Mouse (Mus musculus) midbrain, embryonic 16.5 days (tissue): ENCODE data around the gene Tcf15. TPM values are rescaled to one million over a fixed set of nuclear protein-coding genes. Genes with fewer than 3 reads are reported as not detected.

Source experiments
- ATAC-seq: fragments of 200-750 bp; cut with Nextera tagmentation; 2 replicates; pipeline ENCODE4 v1.8.0; 2017; ENCODE audit warnings: moderate TSS enrichment
- H3K27ac ChIP-seq: fragments of 300-500 bp; sonication (generic); 2 replicates; pipeline ENCODE4 v1.5.1; 2014; ENCODE audit warnings: mild to moderate bottlenecking, low read length, mixed read lengths
- H3K27me3 ChIP-seq: fragments of 300-500 bp; sonication (generic); 2 replicates; pipeline ENCODE4 v1.6.1; 2014; ENCODE audit warnings: low read depth, low read length, mixed read lengths; ENCODE audit not compliant: control insufficient read depth, insufficient read depth
- H3K36me3 ChIP-seq: fragments of 300-500 bp; sonication (generic); 2 replicates; pipeline ENCODE4 v1.6.1; 2014; ENCODE audit warnings: mild to moderate bottlenecking, low read length, moderate library complexity, mixed read lengths; ENCODE audit not compliant: control insufficient read depth, insufficient read depth
- H3K4me1 ChIP-seq: fragments of 300-500 bp; sonication (generic); 2 replicates; pipeline ENCODE4 v1.6.1; 2014; ENCODE audit warnings: mild to moderate bottlenecking, low read length, mixed read lengths; ENCODE audit not compliant: control insufficient read depth, insufficient read depth
- H3K4me2 ChIP-seq: fragments of 300-500 bp; sonication (generic); 2 replicates; pipeline ENCODE4 v1.6.1; 2014; ENCODE audit warnings: mild to moderate bottlenecking, low read length, mixed read lengths
- H3K4me3 ChIP-seq: fragments of 300-500 bp; sonication (generic); 2 replicates; pipeline ENCODE4 v1.5.1; 2014; ENCODE audit warnings: low read depth, mild to moderate bottlenecking, low read length, moderate library complexity, mixed read lengths
- H3K9ac ChIP-seq: fragments of 300-500 bp; sonication (generic); 2 replicates; pipeline ENCODE4 v1.6.1; 2014; ENCODE audit warnings: low read depth, low read length, mixed read lengths
- H3K9me3 ChIP-seq: fragments of 300-500 bp; sonication (generic); replicated peaks from 2 replicates; pipeline ENCODE4 v1.6.1; 2014; ENCODE audit warnings: mild to moderate bottlenecking, low read length, mixed read lengths; ENCODE audit not compliant: control insufficient read depth, poor library complexity, severe bottlenecking
- WGBS: fragments of 180-500 bp; shearing (Covaris S2); extraction: QIAGEN DNeasy Blood & Tissue Kit; methylation state at CpG from one replicate; pipeline ENCODE4 v1.1.7; 2014; 5-methylcytosine and 5-hydroxymethylcytosine counted together
- polyA plus RNA-seq: library from polyadenylated mRNA; unstranded; fragments of >200 nt; fragmentation: Nextera tagmentation; extraction: Ambion mirVana; gene quantifications from 2 replicates; pipeline ENCODE4 v1.2.1, GENCODE M21; 2015

The Tcf15 gene
- polyA plus RNA-seq, 1 experiment from 2014 or later = 0.69 TPM

- ATAC-seq = peak; percentile 84
- H3K4me1 ChIP-seq = peaks cover 7% of the 10 kb centered on the region
- peak within 1 kb of the TSS; percentile 70 for H3K9ac ChIP-seq
- H3K36me3 ChIP-seq = no peaks in the 10 kb centered on the region
- peak within 1 kb of the TSS; percentile 50 for H3K4me3 ChIP-seq
- WGBS = under 1% methylated on average over 83 of the region's 84 CpGs
- H3K9me3 ChIP-seq = no peaks in the 10 kb centered on the region
- H3K27me3 ChIP-seq = no peaks in the 10 kb centered on the region
- peak within 1 kb of the TSS; percentile 62 for H3K27ac ChIP-seq
- peak within 1 kb of the TSS; percentile 80 for H3K4me2 ChIP-seq
Observed at GRCm38 (mm10) chr2:152105318-152106224, 37.8 kb upstream of the Tcf15 start, which contains the start of gene Srxn1. Srxn1 (plus strand) TSS chr2:152105516.

DNA sequence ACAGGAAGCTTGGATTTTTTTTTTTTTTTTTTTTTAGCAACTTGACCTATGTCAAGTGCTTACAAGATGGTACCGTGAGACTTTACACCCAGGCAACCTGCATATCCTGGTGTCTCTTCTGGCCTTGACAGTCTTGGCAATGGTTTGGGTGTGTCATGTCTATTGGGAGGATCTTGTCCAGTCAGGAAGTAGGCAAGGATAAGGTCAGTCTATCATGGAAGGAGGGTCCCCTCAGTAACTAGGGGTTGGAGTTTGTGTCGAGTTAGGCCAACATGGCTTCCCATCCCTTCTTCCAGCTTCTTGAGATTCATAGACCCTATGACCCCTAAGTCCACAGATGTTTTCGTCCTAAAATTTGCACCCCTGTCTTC lies 37.2 kb upstream of the Tcf15 start:
- peaks cover 7% of the 10 kb centered on the region for H3K4me1 ChIP-seq

DNA sequence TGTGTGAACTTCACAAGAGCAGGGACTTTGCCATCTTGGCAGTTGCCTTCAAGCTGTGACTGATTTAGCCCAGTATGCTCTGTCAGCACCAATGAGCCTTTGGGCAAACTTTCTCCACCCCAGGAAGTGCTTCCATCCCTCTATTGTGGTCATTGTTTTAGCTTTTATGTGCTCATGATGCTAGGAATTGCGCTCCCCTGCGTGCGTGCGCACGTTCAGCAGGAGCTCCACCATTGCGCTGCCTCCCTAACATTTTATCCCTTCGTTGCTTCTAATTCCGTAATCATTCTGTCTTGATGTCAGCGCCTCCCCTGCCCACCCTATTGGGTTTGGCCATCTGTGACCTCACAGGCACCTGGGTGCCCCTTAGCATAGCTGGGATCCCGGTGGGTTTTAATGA lies 36.8 kb upstream of the Tcf15 start:
- H3K9me3 ChIP-seq = no peaks in the 10 kb centered on the region
- no peaks in the 10 kb centered on the region for H3K27me3 ChIP-seq
- no peak overlapping the region for H3K4me3 ChIP-seq
- ATAC-seq = no peak
- H3K4me2 ChIP-seq = no peak overlapping the region; the same call in 1 of the 2 replicates
- no peak overlapping the region for H3K27ac ChIP-seq
- 93% methylated on average over 10 of the region's 10 CpGs for WGBS
- no peak overlapping the region for H3K9ac ChIP-seq
- H3K4me1 ChIP-seq = peaks cover 7% of the 10 kb centered on the region
- H3K36me3 ChIP-seq = no peaks in the 10 kb centered on the region

More for the DNA sequence above, 37.2 kb upstream of the Tcf15 start:
- Histone ChIP-seq H3K9me3 (no peaks in the 10 kb centered on the region), H3K4me2 (peak overlapping the region; percentile 80), H3K9ac (no peak overlapping the region), H3K4me3 (peak overlapping the region; percentile 50), H3K27me3 (no peaks in the 10 kb centered on the region), H3K36me3 (no peaks in the 10 kb centered on the region), H3K27ac (no peak overlapping the region)
- 89% methylated on average over 3 of the region's 3 CpGs for WGBS
- ATAC-seq = no peak

GRCm38 (mm10) chr2:152108702-152109101 lies 34.7 kb upstream of the Tcf15 start:
- H3K9ac ChIP-seq = no peak overlapping the region
- H3K4me3 ChIP-seq = no peak overlapping the region
- H3K27me3 ChIP-seq = no peaks in the 10 kb centered on the region
- no peak for ATAC-seq
- 66% methylated on average over 7 of the region's 7 CpGs for WGBS
- no peak overlapping the region for H3K27ac ChIP-seq
- no peaks in the 10 kb centered on the region for H3K9me3 ChIP-seq
- no peak overlapping the region for H3K4me2 ChIP-seq
- H3K4me1 ChIP-seq = peaks cover 7% of the 10 kb centered on the region
- H3K36me3 ChIP-seq = no peaks in the 10 kb centered on the region

DNA sequence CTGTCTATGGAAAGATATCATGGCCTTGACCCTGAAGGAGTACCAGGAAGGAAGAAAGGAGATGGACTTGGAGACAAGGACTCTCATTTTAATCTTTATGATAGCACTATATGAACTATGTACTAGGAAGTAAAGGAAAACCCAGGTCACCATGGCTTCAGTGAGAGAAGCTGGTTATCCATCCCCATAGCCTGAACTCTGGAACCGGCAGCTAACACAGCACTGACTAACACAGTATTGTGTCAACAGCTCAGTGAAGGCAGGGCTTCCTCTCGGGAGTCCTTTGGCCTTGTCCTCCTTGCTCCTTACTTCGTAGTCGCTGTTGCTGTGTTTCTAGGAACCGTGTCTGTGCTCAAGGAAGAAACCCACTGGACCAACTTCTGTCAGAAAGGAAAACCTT lies 34.0 kb upstream of the Tcf15 start:
- Histone ChIP-seq H3K27me3 (no peaks in the 10 kb centered on the region), H3K4me1 (peaks cover 8% of the 10 kb centered on the region), H3K36me3 (no peaks in the 10 kb centered on the region), H3K27ac (no peak overlapping the region), H3K4me2 (no peak overlapping the region), H3K9me3 (no peaks in the 10 kb centered on the region), H3K9ac (no peak overlapping the region), H3K4me3 (no peak overlapping the region)
- 91% methylated on average over 5 of the region's 5 CpGs for WGBS
- ATAC-seq = no peak

DNA sequence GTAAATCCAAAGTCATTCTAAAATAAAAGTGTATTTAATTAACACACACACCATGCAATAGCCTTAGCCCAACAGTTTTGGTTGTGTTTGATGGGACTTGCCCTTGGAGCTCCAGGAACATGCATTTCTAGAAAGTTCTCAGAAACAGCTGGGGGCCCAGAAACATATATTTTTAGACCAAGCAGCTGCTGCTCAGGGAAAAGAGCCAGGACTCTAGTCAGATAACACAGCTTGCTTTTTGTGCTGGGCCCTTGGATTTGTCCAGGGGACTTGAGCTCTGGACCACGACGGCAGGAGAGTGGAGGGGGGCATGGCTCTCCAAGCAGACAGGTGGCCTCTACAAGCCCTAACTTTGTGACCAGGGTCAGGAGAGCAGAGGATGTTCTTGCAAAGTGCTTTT lies 32.0 kb upstream of the Tcf15 start:
- no peak for ATAC-seq
- H3K4me3 ChIP-seq = no peak overlapping the region
- H3K4me2 ChIP-seq = no peak overlapping the region

GRCm38 (mm10) chr2:152111920-152112319 lies 31.4 kb upstream of the Tcf15 start:
- peak overlapping the region; percentile 7; the same call in 1 of the 2 replicates for H3K4me2 ChIP-seq
- no peaks in the 10 kb centered on the region for H3K9me3 ChIP-seq
- no peaks in the 10 kb centered on the region for H3K36me3 ChIP-seq
- H3K4me1 ChIP-seq = peaks cover 7% of the 10 kb centered on the region
- H3K4me3 ChIP-seq = no peak overlapping the region
- H3K27ac ChIP-seq = no peak overlapping the region
- ATAC-seq = peak; percentile 77
- 4% methylated on average over 7 of the region's 7 CpGs for whole genome bisulfite sequencing
- H3K27me3 ChIP-seq = no peaks in the 10 kb centered on the region
- H3K9ac ChIP-seq = no peak overlapping the region

More for the DNA sequence above, 32.0 kb upstream of the Tcf15 start:
- Histone ChIP-seq H3K4me1 (peaks cover 8% of the 10 kb centered on the region), H3K27ac (no peak overlapping the region), H3K9ac (no peak overlapping the region), H3K9me3 (no peaks in the 10 kb centered on the region), H3K27me3 (no peaks in the 10 kb centered on the region), H3K36me3 (no peaks in the 10 kb centered on the region)
- 46% methylated on average over 2 of the region's 2 CpGs for WGBS

DNA sequence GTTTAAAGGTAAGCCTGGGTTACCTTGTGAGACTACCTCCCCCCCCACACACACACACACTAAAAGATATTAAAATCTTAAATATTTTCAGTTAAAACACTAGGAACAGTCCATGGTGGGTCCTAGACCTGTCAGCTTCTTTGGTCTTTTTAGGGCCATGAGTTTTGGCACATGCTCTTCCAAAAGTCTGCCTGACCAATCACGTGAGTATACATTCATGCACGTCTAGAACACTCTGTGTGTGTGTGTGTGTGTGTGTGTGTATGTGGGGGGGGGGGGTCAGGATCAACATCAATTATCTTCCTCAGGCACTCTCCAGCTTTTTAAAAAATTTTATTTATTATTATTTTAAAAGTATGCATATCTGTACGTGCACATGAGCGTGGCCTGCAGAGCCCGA lies 30.9 kb upstream of the Tcf15 start:
- H3K36me3 ChIP-seq = no peaks in the 10 kb centered on the region
- H3K4me2 ChIP-seq = no peak overlapping the region
- no peaks in the 10 kb centered on the region for H3K9me3 ChIP-seq
- H3K27me3 ChIP-seq = no peaks in the 10 kb centered on the region
- peaks cover 7% of the 10 kb centered on the region for H3K4me1 ChIP-seq
- no peak overlapping the region for H3K27ac ChIP-seq
- no peak overlapping the region for H3K9ac ChIP-seq
- ATAC-seq = no peak
- WGBS = 80% methylated on average over 5 of the region's 5 CpGs
- no peak overlapping the region for H3K4me3 ChIP-seq

- H3K27ac ChIP-seq = no peak overlapping the region
- ATAC-seq = no peak
- 59% methylated on average over 10 of the region's 10 CpGs for WGBS
- H3K9me3 ChIP-seq = no peaks in the 10 kb centered on the region
- H3K27me3 ChIP-seq = no peaks in the 10 kb centered on the region
- H3K4me2 ChIP-seq = no peak overlapping the region
- no peak overlapping the region for H3K9ac ChIP-seq
- H3K4me1 ChIP-seq = peaks cover 7% of the 10 kb centered on the region
- no peak overlapping the region for H3K4me3 ChIP-seq
- no peaks in the 10 kb centered on the region for H3K36me3 ChIP-seq
Observed at GRCm38 (mm10) chr2:152112970-152113369, 30.4 kb upstream of the Tcf15 start.
